Mouse (Mus musculus) liver, postnatal 0 days (tissue): ENCODE data around the gene H2-Ab1.

Source experiments
- CTCF ChIP-seq: sonication (generic); IDR thresholded peaks from 2 replicates; pipeline ENCODE4 v1.5.1; 2016; ENCODE audit warnings: antibody characterized with exemption, low read depth
- EP300 ChIP-seq: IDR thresholded peaks from 2 replicates; pipeline ENCODE4 v1.6.1; 2016; ENCODE audit warnings: antibody characterized with exemption, low read depth, mild to moderate bottlenecking

GRCm38 (mm10) chr17:34225426-34225825 is 32.1 kb upstream of the H2-Ab1 start:
- no peak for TF ChIP-seq CTCF
- TF ChIP-seq EP300, result no peak
